Mouse (Mus musculus) megakaryocyte, embryonic 14.5 days (primary cell): ENCODE data around the gene Nanos2.

Experiments
- FLI1 ChIP-seq: IDR thresholded peaks from 2 replicates; pipeline ENCODE4 v1.6.1; 2012; ENCODE audit warnings: low read length, inconsistent platforms, mixed read lengths
- GATA1 ChIP-seq: IDR thresholded peaks from 3 replicates; pipeline ENCODE4 v1.6.1; 2012; ENCODE audit warnings: mixed read lengths, low read length, inconsistent platforms, borderline replicate concordance

GRCm38 (mm10) chr7:18967603-18968002, 19.6 kb upstream of the Nanos2 start:
- TF ChIP-seq GATA1 (no peak), FLI1 (no peak)
